Comparison of ENCODE assay signal across 8 mouse cellular contexts in the genomic region with DNA sequence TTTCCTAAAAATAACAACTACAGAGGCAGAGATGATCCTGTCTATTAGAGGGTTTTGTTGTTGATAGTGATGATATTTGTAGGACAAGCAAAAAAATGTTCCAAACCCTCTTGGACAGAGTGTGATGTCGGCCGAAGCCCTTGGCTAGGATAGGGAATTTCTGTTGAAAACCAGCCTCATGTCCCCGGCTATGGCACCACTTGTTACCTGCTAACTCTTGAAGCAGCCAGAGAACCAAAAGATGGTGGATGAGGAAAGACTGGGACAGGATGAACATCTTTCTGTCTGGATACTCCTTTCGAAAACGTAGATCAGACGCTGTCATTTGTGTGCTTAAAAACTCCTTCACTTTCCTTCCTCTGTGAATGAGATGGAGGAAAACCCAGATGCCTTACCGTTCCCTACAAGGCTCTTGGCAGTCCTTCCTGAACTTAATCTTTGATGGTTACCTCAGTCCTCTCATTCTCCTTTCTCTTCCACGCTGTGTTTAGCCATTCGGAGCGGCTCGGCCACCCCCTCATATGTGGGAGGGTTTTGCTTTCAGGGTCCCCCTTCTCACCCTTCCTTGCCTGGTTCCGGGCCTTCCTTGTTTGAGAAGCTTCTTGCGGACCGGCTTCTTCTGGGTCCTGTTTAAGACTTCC. TPM values are rescaled to one million over a fixed set of nuclear protein-coding genes. Genes with fewer than 3 reads are reported as not detected.
DNase-seq lines count a peak whose midpoint lies in the region; ATAC-seq and TF ChIP-seq lines count a peak whose summit lies in the region.

No protein-coding gene starts in this region.

- peak overlapping the region; percentile 82 for H3K4me2 ChIP-seq in hindbrain, embryonic 11.5 days (replicated peaks; ENCODE audit: low read depth, low read length)
- H3K4me2 ChIP-seq in midbrain, embryonic 11.5 days: peak overlapping the region; percentile 79

- TF ChIP-seq CTCF in kidney, adult 2 months (conservative IDR thresholded peaks at IDR 0.05; ENCODE audit: insufficient read depth, insufficient read length, low read depth, low read length): no peak

- peak overlapping the region; percentile 88 for H3K9ac ChIP-seq in hindbrain, embryonic 11.5 days (ENCODE audit: low read depth, low read length)
- peak overlapping the region; percentile 88 for H3K9ac ChIP-seq in midbrain, embryonic 11.5 days (ENCODE audit: low read length)

- H3K27me3 ChIP-seq in kidney, adult 2 months (replicated peaks; ENCODE audit: control insufficient read depth, insufficient read depth, low read length): no peaks in the 10 kb centered on the region
- H3K27me3 ChIP-seq in hindbrain, embryonic 11.5 days (ENCODE audit: control insufficient read depth, insufficient read depth, low read length): peaks cover 2% of the 10 kb centered on the region; the same call in 1 of the 2 replicates
- peaks cover 4% of the 10 kb centered on the region; the same call in 1 of the 2 replicates for H3K27me3 ChIP-seq in midbrain, embryonic 11.5 days (ENCODE audit: control insufficient read depth, insufficient read depth, low read length)

- H3K9me3 ChIP-seq in hindbrain, embryonic 11.5 days (ENCODE audit: control insufficient read depth, low read length): no peaks in the 10 kb centered on the region
- no peaks in the 10 kb centered on the region for H3K9me3 ChIP-seq in midbrain, embryonic 11.5 days (ENCODE audit: control insufficient read depth, low read length)

- peaks cover 16% of the 10 kb centered on the region for H3K4me1 ChIP-seq in kidney, adult 2 months (ENCODE audit: control insufficient read depth, insufficient read depth, low read length)
- 0 out of 2 replicates have a peak, but pooled peaks cover 2% of the 10 kb centered on the region for H3K4me1 ChIP-seq in hindbrain, embryonic 11.5 days (replicated peaks; ENCODE audit: control insufficient read depth, insufficient read depth, low read length)
- peaks cover 11% of the 10 kb centered on the region; the same call in 1 of the 2 replicates for H3K4me1 ChIP-seq in midbrain, embryonic 11.5 days (ENCODE audit: control insufficient read depth, insufficient read depth, low read length)

- peak overlapping the region; percentile 90 for H3K4me3 ChIP-seq in kidney, adult 2 months (ENCODE audit: insufficient read depth, low read depth, low read length)
- H3K4me3 ChIP-seq in hindbrain, embryonic 11.5 days (ENCODE audit: low read depth, low read length): peak overlapping the region; percentile 91
- H3K4me3 ChIP-seq in midbrain, embryonic 11.5 days (ENCODE audit: low read depth, low read length): peak overlapping the region; percentile 91

- H3K27ac ChIP-seq in kidney, adult 2 months (ENCODE audit: insufficient read depth, low read depth, low read length): no peak overlapping the region
- no peak overlapping the region for H3K27ac ChIP-seq in hindbrain, embryonic 11.5 days (ENCODE audit: low read depth, low read length)
- H3K27ac ChIP-seq in midbrain, embryonic 11.5 days (ENCODE audit: low read depth, low read length): no peak overlapping the region

- no peak for ATAC-seq in hindbrain, embryonic 11.5 days (ENCODE audit: low FRiP score)
- no peak for ATAC-seq in midbrain, embryonic 11.5 days (ENCODE audit: low FRiP score)

- no peak for DNase-seq in kidney, adult 2 months
- no peak for DNase-seq in kidney, postnatal 14 days
- DNase-seq in Muller cell, postnatal 12 days (ENCODE audit: inconsistent ontology term): peak; percentile 19
- no peak for DNase-seq in hindbrain, embryonic 11.5 days (ENCODE audit: low spot score)
- no peak for DNase-seq in midbrain, embryonic 11.5 days (ENCODE audit: low spot score, missing footprints)
- DNase-seq in right cerebral cortex, postnatal 4 days: no peak
- no peak for DNase-seq in natural killer cell, adult 2 months (ENCODE audit: low spot score in 2 of 2)
- no peak for DNase-seq in adrenal gland, postnatal 4 days (ENCODE audit: low spot score in 2 of 2)

- no peaks in the 10 kb centered on the region for H3K36me3 ChIP-seq in kidney, adult 2 months (ENCODE audit: control insufficient read depth, insufficient read depth, low read length)
- no peaks in the 10 kb centered on the region for H3K36me3 ChIP-seq in hindbrain, embryonic 11.5 days (ENCODE audit: control insufficient read depth, insufficient read depth, low read length)
- no peaks in the 10 kb centered on the region for H3K36me3 ChIP-seq in midbrain, embryonic 11.5 days (ENCODE audit: control insufficient read depth, insufficient read depth, low read length)

- 33% methylated on average over 14 of the region's 14 CpGs for WGBS in kidney, adult 2 months
- 74% methylated on average over 14 of the region's 14 CpGs for WGBS in hindbrain, embryonic 11.5 days
- WGBS in midbrain, embryonic 11.5 days: 74% methylated on average over 14 of the region's 14 CpGs

- TF ChIP-seq POLR2A in kidney, adult 2 months (IDR thresholded peaks at IDR 0.05; ENCODE audit: low read depth, low read length): no peak

RNA-seq across cellular contexts. Expression of gene Ptpra, which starts 1.1 kb away (rescaled TPM):
- polyA plus RNA-seq in kidney, adult 2 months (2012; rRNA removed): 49.9 and 59.2 TPM in 2 replicates
- polyA plus RNA-seq in hindbrain, embryonic 11.5 days (2014; fragmentation: Nextera tagmentation; extraction: Ambion mirVana): 102 TPM in 2 replicates
- polyA plus RNA-seq in midbrain, embryonic 11.5 days (2014; fragmentation: Nextera tagmentation; extraction: Ambion mirVana): 109 and 111 TPM in 2 replicates
- total RNA-seq in adrenal gland, postnatal 4 days (2021): 100 to 1,000 TPM; 128 to 133 TPM

RNA-seq across cellular contexts. Expression of gene Pced1a, which starts 26.7 kb away (rescaled TPM):
- polyA plus RNA-seq in kidney, adult 2 months (2012; rRNA removed): 27.4 and 33.4 TPM in 2 replicates
- 8.1 and 10.3 TPM in 2 replicates for polyA plus RNA-seq in hindbrain, embryonic 11.5 days (2014; fragmentation: Nextera tagmentation; extraction: Ambion mirVana)
- 7.5 and 8.0 TPM in 2 replicates for polyA plus RNA-seq in midbrain, embryonic 11.5 days (2014; fragmentation: Nextera tagmentation; extraction: Ambion mirVana)
- 10 to 100 TPM; 15.7 to 16.8 TPM for total RNA-seq in adrenal gland, postnatal 4 days (2021)

RNA-seq across cellular contexts. Expression of gene Vps16, which starts 27.1 kb away (rescaled TPM):
- polyA plus RNA-seq in kidney, adult 2 months (2012; rRNA removed): 50.8 and 56.0 TPM in 2 replicates
- 70.2 and 78.5 TPM in 2 replicates for polyA plus RNA-seq in hindbrain, embryonic 11.5 days (2014; fragmentation: Nextera tagmentation; extraction: Ambion mirVana)
- 83.7 and 91.7 TPM in 2 replicates for polyA plus RNA-seq in midbrain, embryonic 11.5 days (2014; fragmentation: Nextera tagmentation; extraction: Ambion mirVana)
- 10 to 100 TPM; 93.9 to 96.3 TPM for total RNA-seq in adrenal gland, postnatal 4 days (2021)

RNA-seq across cellular contexts. Expression of gene Tmem239, which starts 44.9 kb away (rescaled TPM):
- not detected in 2 replicates for polyA plus RNA-seq in kidney, adult 2 months (2012; rRNA removed)
- polyA plus RNA-seq in hindbrain, embryonic 11.5 days (2014; fragmentation: Nextera tagmentation; extraction: Ambion mirVana): not detected in 2 replicates
- polyA plus RNA-seq in midbrain, embryonic 11.5 days (2014; fragmentation: Nextera tagmentation; extraction: Ambion mirVana): not detected in 2 replicates
- total RNA-seq in adrenal gland, postnatal 4 days (2021): not detected

RNA-seq across cellular contexts. Expression of gene 1700020A23Rik, which starts 46.1 kb away (rescaled TPM):
- 0.19 TPM in 1 of 2 replicates, not detected in the other for polyA plus RNA-seq in kidney, adult 2 months (2012; rRNA removed)
- not detected in 2 replicates for polyA plus RNA-seq in hindbrain, embryonic 11.5 days (2014; fragmentation: Nextera tagmentation; extraction: Ambion mirVana)
- not detected in 2 replicates for polyA plus RNA-seq in midbrain, embryonic 11.5 days (2014; fragmentation: Nextera tagmentation; extraction: Ambion mirVana)
- not detected for total RNA-seq in adrenal gland, postnatal 4 days (2021)
